Mouse (Mus musculus) layer of hippocampus, adult 11-12 months (tissue): ENCODE measurements around the gene Gm48552.
A peak's percentile ranks its signal among the peaks of the same experiment; 100 is the strongest.

ENCODE experiments used
- DNase-seq: peaks from one replicate; pipeline ENCODE4 v3.0.0; 2022; ENCODE audit warnings: low spot score

Gm48552 gene

GRCm38 (mm10) chr10:81431526-81432168 lies 42.8 kb downstream of the Gm48552 start:
- peak; percentile 64 for DNase-seq

DNA sequence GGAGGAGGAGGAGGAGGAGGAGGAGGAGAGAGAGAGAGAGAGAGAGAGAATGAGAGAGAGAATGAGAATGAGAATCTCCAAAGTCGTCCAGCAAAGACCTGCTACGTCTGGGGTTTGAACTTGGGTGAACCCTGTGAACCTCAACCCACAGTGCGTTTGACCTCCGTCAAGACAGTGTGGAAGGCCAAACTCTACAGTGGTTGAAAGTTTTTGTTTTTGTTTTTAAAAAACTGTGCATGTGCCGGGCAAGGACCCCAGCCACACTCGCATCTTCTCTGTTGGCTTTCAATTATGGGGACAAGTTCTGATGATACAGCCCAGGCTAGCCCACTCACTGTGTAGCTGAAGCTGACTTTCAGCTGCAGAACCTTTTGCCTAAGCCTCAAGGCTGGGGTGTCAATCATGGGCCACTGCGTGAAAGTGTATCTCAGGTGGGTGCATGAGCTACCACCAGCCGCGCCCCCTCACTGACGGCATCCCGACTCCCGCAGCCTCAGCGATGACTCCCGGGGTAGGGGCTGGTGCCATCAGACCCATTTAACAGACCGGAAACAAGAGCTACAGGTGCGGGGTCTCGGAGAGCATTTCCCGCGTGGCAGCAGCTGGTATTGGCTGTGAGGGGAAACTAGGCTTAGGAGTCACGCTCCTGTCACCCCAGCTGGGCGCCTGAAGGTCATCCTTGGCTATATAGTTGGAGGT lies 43.5 kb downstream of the Gm48552 start:
- DNase-seq: no peak

GRCm38 (mm10) chr10:81432868-81433262 lies 44.1 kb downstream of the Gm48552 start:
- peak; percentile 96 for DNase-seq

- peak; percentile 54 for DNase-seq
Observed at GRCm38 (mm10) chr10:81433541-81434289, 44.9 kb downstream of the Gm48552 start.

- peak; percentile 15 for DNase-seq
Observed at GRCm38 (mm10) chr10:81434361-81435263, 45.8 kb downstream of the Gm48552 start.

GRCm38 (mm10) chr10:81435436-81435835 lies 46.6 kb downstream of the Gm48552 start:
- peak; percentile 82 for DNase-seq
